Mouse (Mus musculus) monocyte, adult 2 months (primary cell): ENCODE data around the gene Gm2030.
"Not testable (repeated sequence)": the region's sequence is repeated elsewhere in the genome, so short reads cannot be mapped to it uniquely, and the experiment has no call there.

Source experiments
- DNase-seq, 2 experiments: peaks; one replicate each; pipeline ENCODE4 v3.0.0; 2022; ENCODE audit warnings: low spot score in 2 of 2, low read depth in 1 of 2

Gene Gm2030

GRCm38 (mm10) chrX:26309944-26310343 is at the start of gene Gm2030:
Gene Gm2030 (minus strand): TSS chrX:26310044.
- not testable (repeated sequence) for DNase-seq
